Mouse (Mus musculus) forebrain, embryonic 11.5 days (tissue): ENCODE data around the gene Tgfbi. TPM values are rescaled to one million over a fixed set of nuclear protein-coding genes. Genes with fewer than 3 reads are reported as not detected.

Source experiments
- ATAC-seq: fragments of 200-750 bp; cut with Nextera tagmentation; replicated peaks from 2 replicates; pipeline ENCODE4 v1.8.0; 2017; ENCODE audit warnings: moderate TSS enrichment; ENCODE audit not compliant: low FRiP score
- DNase-seq: peaks from one replicate; pipeline ENCODE4 v3.0.0-alpha.2; 2017; ENCODE audit warnings: low spot score
- H3K27ac ChIP-seq: fragments of 300-500 bp; sonication (generic); 2 replicates; pipeline ENCODE4 v1.5.1; 2014; ENCODE audit warnings: low read depth, low read length
- H3K27me3 ChIP-seq: fragments of 300-500 bp; sonication (generic); 2 replicates; pipeline ENCODE4 v1.6.1; 2014; ENCODE audit warnings: mild to moderate bottlenecking, low read length, mixed read lengths; ENCODE audit not compliant: control insufficient read depth, insufficient read depth
- H3K36me3 ChIP-seq: fragments of 300-500 bp; sonication (generic); 2 replicates; pipeline ENCODE4 v1.6.1; 2014; ENCODE audit warnings: mild to moderate bottlenecking, low read length, moderate library complexity, mixed read lengths; ENCODE audit not compliant: control insufficient read depth, insufficient read depth
- H3K4me1 ChIP-seq: fragments of 300-500 bp; sonication (generic); replicated peaks from 2 replicates; pipeline ENCODE4 v1.6.1; 2014; ENCODE audit warnings: low read length, mixed read lengths; ENCODE audit not compliant: control insufficient read depth, insufficient read depth
- H3K4me2 ChIP-seq: fragments of 300-500 bp; sonication (generic); 2 replicates; pipeline ENCODE4 v1.6.1; 2014; ENCODE audit warnings: low read depth, mild to moderate bottlenecking, low read length, moderate library complexity, mixed read lengths; ENCODE audit not compliant: severe bottlenecking
- H3K4me3 ChIP-seq: fragments of 300-500 bp; sonication (generic); 2 replicates; pipeline ENCODE4 v1.5.1; 2014; ENCODE audit warnings: low read depth, low read length
- H3K9ac ChIP-seq: fragments of 300-500 bp; sonication (generic); 2 replicates; pipeline ENCODE4 v1.6.1; 2014; ENCODE audit warnings: low read length
- H3K9me3 ChIP-seq: fragments of 300-500 bp; sonication (generic); 2 replicates; pipeline ENCODE4 v1.6.1; 2016; ENCODE audit warnings: low read length, mixed read lengths; ENCODE audit not compliant: control insufficient read depth
- WGBS: fragments of 180-500 bp; shearing (Covaris S2); extraction: QIAGEN DNeasy Blood & Tissue Kit; methylation state at CpG from one replicate; pipeline ENCODE4 v1.1.7; 2014; 5-methylcytosine and 5-hydroxymethylcytosine counted together
- polyA plus RNA-seq: library from polyadenylated mRNA; unstranded; fragments of >200 nt; fragmentation: Nextera tagmentation; extraction: Ambion mirVana; gene quantifications from 2 replicates; pipeline ENCODE4 v1.2.1, GENCODE M21; 2014

The Tgfbi gene
- polyA plus RNA-seq, 1 experiment from 2014 or later, result 26.2 TPM

GRCm38 (mm10) chr13:56678188-56678787 is 69.0 kb downstream of the Tgfbi start:
- no peaks in the 10 kb centered on the region for H3K9me3 ChIP-seq
- H3K4me2 ChIP-seq, result no peak overlapping the region
- H3K27ac ChIP-seq, result no peak overlapping the region
- DNase-seq (no peak), ATAC-seq (no peak)
- H3K27me3 ChIP-seq, result no peaks in the 10 kb centered on the region
- no peak overlapping the region for H3K4me3 ChIP-seq
- no peak overlapping the region for H3K9ac ChIP-seq
- H3K4me1 ChIP-seq, result no peaks in the 10 kb centered on the region; the same call in 1 of the 2 replicates
- WGBS, result 46% methylated on average over 10 of the region's 10 CpGs
- H3K36me3 ChIP-seq, result no peaks in the 10 kb centered on the region

GRCm38 (mm10) chr13:56678826-56679504 is 69.6 kb downstream of the Tgfbi start:
- no peaks in the 10 kb centered on the region; the same call in 1 of the 2 replicates for H3K4me1 ChIP-seq
- H3K4me3 ChIP-seq, result no peak overlapping the region
- DNase-seq (no peak), ATAC-seq (no peak)
- H3K27ac ChIP-seq, result no peak overlapping the region
- H3K36me3 ChIP-seq, result no peaks in the 10 kb centered on the region
- H3K9me3 ChIP-seq, result no peaks in the 10 kb centered on the region
- no peak overlapping the region for H3K4me2 ChIP-seq
- WGBS, result 75% methylated on average over 10 of the region's 10 CpGs
- no peaks in the 10 kb centered on the region for H3K27me3 ChIP-seq
- no peak overlapping the region for H3K9ac ChIP-seq

- no peaks in the 10 kb centered on the region for H3K9me3 ChIP-seq
- DNase-seq (no peak), ATAC-seq (no peak)
- H3K4me3 ChIP-seq, result no peak overlapping the region
- no peak overlapping the region for H3K9ac ChIP-seq
- WGBS, result 81% methylated on average over 4 of the region's 4 CpGs
- H3K36me3 ChIP-seq, result no peaks in the 10 kb centered on the region
- no peak overlapping the region for H3K4me2 ChIP-seq
- no peak overlapping the region for H3K27ac ChIP-seq
- no peaks in the 10 kb centered on the region for H3K27me3 ChIP-seq
- H3K4me1 ChIP-seq, result no peaks in the 10 kb centered on the region; the same call in 1 of the 2 replicates
Observed at GRCm38 (mm10) chr13:56681924-56682323, 72.6 kb downstream of the Tgfbi start.

DNA sequence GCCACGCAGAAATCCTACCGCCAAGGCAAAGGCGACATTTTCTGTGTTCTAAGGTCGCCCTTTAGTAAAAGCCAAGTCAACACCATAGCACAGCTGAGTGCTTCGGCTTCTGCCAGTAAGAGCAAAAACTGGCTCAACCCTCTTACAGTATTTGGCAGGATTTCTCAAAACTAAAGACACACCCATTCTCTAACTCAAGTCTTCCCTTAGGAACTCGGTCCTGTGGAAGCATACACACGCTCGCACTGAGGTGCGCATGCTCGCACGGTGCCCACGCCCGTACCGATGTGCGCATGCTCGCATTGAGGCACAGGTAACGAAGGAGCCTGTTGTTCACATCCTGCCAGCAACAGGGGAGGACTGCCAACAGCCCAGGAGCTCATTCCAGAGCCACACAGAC is 73.0 kb downstream of the Tgfbi start:
- no peaks in the 10 kb centered on the region for H3K9me3 ChIP-seq
- ATAC-seq, result no peak
- H3K9ac ChIP-seq, result no peak overlapping the region
- WGBS, result 90% methylated on average over 17 of the region's 17 CpGs
- no peak for DNase-seq
- H3K36me3 ChIP-seq, result no peaks in the 10 kb centered on the region
- H3K4me2 ChIP-seq, result no peak overlapping the region
- H3K27me3 ChIP-seq, result no peaks in the 10 kb centered on the region
- H3K27ac ChIP-seq, result no peak overlapping the region
- H3K4me3 ChIP-seq, result no peak overlapping the region
- no peaks in the 10 kb centered on the region; the same call in 1 of the 2 replicates for H3K4me1 ChIP-seq

- H3K9me3 ChIP-seq, result no peaks in the 10 kb centered on the region
- no peaks in the 10 kb centered on the region for H3K27me3 ChIP-seq
- no peak for DNase-seq
- no peak overlapping the region for H3K4me2 ChIP-seq
- no peaks in the 10 kb centered on the region for H3K36me3 ChIP-seq
- no peaks in the 10 kb centered on the region; the same call in 1 of the 2 replicates for H3K4me1 ChIP-seq
- no peak overlapping the region for H3K4me3 ChIP-seq
- no peak overlapping the region for H3K27ac ChIP-seq
- 96% methylated on average over 7 of the region's 7 CpGs for WGBS
- H3K9ac ChIP-seq, result no peak overlapping the region
- no peak for ATAC-seq
Observed at GRCm38 (mm10) chr13:56683306-56683705, 74.0 kb downstream of the Tgfbi start.

Other genes with a start within 250 kb of the Tgfbi start
- gene Gm3045, start 182.9 kb upstream of the Tgfbi start, polyA plus RNA-seq, result not detected in 2 replicates
- gene Slc25a48, start 171.2 kb upstream of the Tgfbi start, polyA plus RNA-seq, result not detected in 2 replicates
- gene Il9, start 127.3 kb upstream of the Tgfbi start, polyA plus RNA-seq, result not detected in 2 replicates
- 1.7 and 2.2 TPM in 2 replicates for gene Fbxl21, start 87.1 kb upstream of the Tgfbi start, polyA plus RNA-seq
- not detected in 2 replicates for gene Lect2, start 61.0 kb upstream of the Tgfbi start, polyA plus RNA-seq
- 49.7 and 51.8 TPM in 2 replicates for gene Smad5, start 93.5 kb downstream of the Tgfbi start, polyA plus RNA-seq
- gene Gm45623, start 144.3 kb downstream of the Tgfbi start, polyA plus RNA-seq, result not detected in 2 replicates